8 mouse cellular contexts compared by ENCODE assay signal in genomic region chr3:70003955-70004354, GRCm38 (mm10). TPM values are rescaled to one million over a fixed set of nuclear protein-coding genes. Genes with fewer than 3 reads are reported as not detected.
DNase-seq lines count a peak whose midpoint lies in the region; ATAC-seq and TF ChIP-seq lines count a peak whose summit lies in the region.
"Had no signal": no experiment of that assay in that cellular context is flagged by ENCODE, and none has a peak within 500 bp of the region (broad histone marks: within the 10 kb centered on the region; RNA-seq: fewer than 3 reads in every experiment).

No protein-coding gene starts in this region.

- no peaks in the 10 kb centered on the region for H3K27me3 ChIP-seq in liver, embryonic 14.5 days (ENCODE audit: control insufficient read depth, insufficient read depth, low read length)
- H3K27me3 ChIP-seq in liver, embryonic 12.5 days (replicated peaks), result no peaks in the 10 kb centered on the region
- H3K27me3 ChIP-seq in hindbrain, embryonic 14.5 days (ENCODE audit: control insufficient read depth, insufficient read depth, low read length), result no peaks in the 10 kb centered on the region
- H3K27me3 ChIP-seq in neural tube, embryonic 13.5 days, result no peaks in the 10 kb centered on the region
- H3K27me3 ChIP-seq: liver, embryonic 15.5 days had no signal

- H3K27ac ChIP-seq in liver, embryonic 14.5 days, result no peak overlapping the region
- H3K27ac ChIP-seq in liver, embryonic 12.5 days, result no peak overlapping the region
- no peak overlapping the region for H3K27ac ChIP-seq in hindbrain, embryonic 14.5 days
- H3K27ac ChIP-seq in neural tube, embryonic 13.5 days (replicated peaks), result no peak overlapping the region
- H3K27ac ChIP-seq: liver, embryonic 15.5 days had no signal

- WGBS in liver, embryonic 14.5 days (ENCODE audit: insufficient replicate concordance), result 33% methylated on average over 7 of the region's 7 CpGs
- WGBS in liver, embryonic 12.5 days (ENCODE audit: insufficient replicate concordance), result 37% methylated on average over 7 of the region's 7 CpGs
- 38% methylated on average over 7 of the region's 7 CpGs for WGBS in hindbrain, embryonic 14.5 days
- WGBS in neural tube, embryonic 13.5 days, result 34% methylated on average over 7 of the region's 7 CpGs

- no peaks in the 10 kb centered on the region for H3K4me1 ChIP-seq in liver, embryonic 14.5 days (replicated peaks; ENCODE audit: control insufficient read depth in 2 of 2, insufficient read depth in 2 of 2, low read length in 1 of 2)
- no peaks in the 10 kb centered on the region for H3K4me1 ChIP-seq in liver, embryonic 12.5 days
- no peaks in the 10 kb centered on the region for H3K4me1 ChIP-seq in hindbrain, embryonic 14.5 days (replicated peaks; ENCODE audit: control insufficient read depth, insufficient read depth, low read length)
- H3K4me1 ChIP-seq in neural tube, embryonic 13.5 days (replicated peaks), result peaks cover 8% of the 10 kb centered on the region; the same call in 1 of the 2 replicates
- H3K4me1 ChIP-seq: liver, embryonic 15.5 days had no signal

- no peak for TF ChIP-seq EP300 in liver, embryonic 14.5 days (IDR thresholded peaks at IDR 0.05; ENCODE audit: low read depth)

- ATAC-seq in liver, embryonic 14.5 days (ENCODE audit: insufficient read depth), result no peak
- ATAC-seq in liver, embryonic 12.5 days, result no peak
- peak; percentile 37; the same call in 1 of the 2 replicates for ATAC-seq in hindbrain, embryonic 14.5 days (ENCODE audit: low FRiP score)
- ATAC-seq in neural tube, embryonic 13.5 days (ENCODE audit: low read depth), result peak; percentile 47
- no peak for ATAC-seq in inflammation-experienced regulatory T-cells, adult 6 months

- no peak overlapping the region for H3K4me2 ChIP-seq in liver, embryonic 14.5 days (ENCODE audit: low read depth)
- no peak overlapping the region for H3K4me2 ChIP-seq in liver, embryonic 12.5 days
- H3K4me2 ChIP-seq in hindbrain, embryonic 14.5 days (replicated peaks), result no peak overlapping the region
- no peak overlapping the region for H3K4me2 ChIP-seq in neural tube, embryonic 13.5 days
- H3K4me2 ChIP-seq: liver, embryonic 15.5 days had no signal

- H3K36me3 ChIP-seq in liver, embryonic 14.5 days (replicated peaks; ENCODE audit: control insufficient read depth, insufficient read depth, low read depth), result no peaks in the 10 kb centered on the region
- H3K36me3 ChIP-seq in liver, embryonic 12.5 days, result no peaks in the 10 kb centered on the region
- H3K36me3 ChIP-seq in hindbrain, embryonic 14.5 days (replicated peaks; ENCODE audit: control insufficient read depth, insufficient read depth), result no peaks in the 10 kb centered on the region
- no peaks in the 10 kb centered on the region for H3K36me3 ChIP-seq in neural tube, embryonic 13.5 days
- H3K36me3 ChIP-seq: liver, embryonic 15.5 days had no signal

- no peak overlapping the region for H3K9ac ChIP-seq in liver, embryonic 14.5 days (replicated peaks)
- no peak overlapping the region for H3K9ac ChIP-seq in liver, embryonic 12.5 days
- no peak overlapping the region for H3K9ac ChIP-seq in hindbrain, embryonic 14.5 days
- H3K9ac ChIP-seq in neural tube, embryonic 13.5 days, result no peak overlapping the region
- H3K9ac ChIP-seq: liver, embryonic 15.5 days had no signal

- TF ChIP-seq CTCF in liver, embryonic 14.5 days (IDR thresholded peaks at IDR 0.05; ENCODE audit: low read depth), result peak; percentile 47

- DNase-seq in liver, embryonic 14.5 days (ENCODE audit: low read depth in 3 of 3, low spot score in 3 of 3), result no peak
- DNase-seq in embryo, embryonic 11 days, result peak; percentile 63
- DNase-seq in hindbrain, embryonic 14.5 days (ENCODE audit: low spot score), result no peak
- no peak for DNase-seq in thymus, postnatal 36 days

- no peaks in the 10 kb centered on the region for H3K9me3 ChIP-seq in liver, embryonic 14.5 days (ENCODE audit: control insufficient read depth, low read length)
- no peaks in the 10 kb centered on the region for H3K9me3 ChIP-seq in liver, embryonic 12.5 days (replicated peaks)
- H3K9me3 ChIP-seq in hindbrain, embryonic 14.5 days (ENCODE audit: control insufficient read depth, low read length), result no peaks in the 10 kb centered on the region
- H3K9me3 ChIP-seq in neural tube, embryonic 13.5 days, result no peaks in the 10 kb centered on the region
- H3K9me3 ChIP-seq: liver, embryonic 15.5 days had no signal

- H3K4me3 ChIP-seq in liver, embryonic 14.5 days (ENCODE audit: insufficient read depth in 1 of 2, low read depth in 2 of 2, low read length in 2 of 2), result no peak overlapping the region
- no peak overlapping the region for H3K4me3 ChIP-seq in liver, embryonic 12.5 days
- H3K4me3 ChIP-seq in hindbrain, embryonic 14.5 days (replicated peaks; ENCODE audit: low read length), result no peak overlapping the region
- no peak overlapping the region for H3K4me3 ChIP-seq in neural tube, embryonic 13.5 days
- H3K4me3 ChIP-seq: liver, embryonic 15.5 days had no signal

RNA-seq across cellular contexts. Expression of gene Otol1, which starts 3.5 kb away (rescaled TPM):
- polyA plus RNA-seq in liver, embryonic 14.5 days (2012; rRNA removed), result not detected in 2 replicates
- polyA plus RNA-seq in liver, embryonic 14.5 days (2014; fragmentation: Nextera tagmentation; extraction: Ambion mirVana), result not detected in 2 replicates
- not detected in 2 replicates for polyA plus RNA-seq in liver, embryonic 12.5 days (2016; fragmentation: Nextera tagmentation; extraction: Ambion mirVana)
- polyA plus RNA-seq in hindbrain, embryonic 14.5 days (2014; fragmentation: Nextera tagmentation; extraction: Ambion mirVana), result not detected in 2 replicates
- 0.14 TPM in 1 of 2 replicates, not detected in the other for polyA plus RNA-seq in neural tube, embryonic 13.5 days (2015; fragmentation: Nextera tagmentation; extraction: Ambion mirVana)
- polyA plus RNA-seq in inflammation-experienced regulatory T-cells, adult 6 months (2017; shearing (Covaris generic)), result not detected
- polyA plus RNA-seq: liver, embryonic 15.5 days had no signal

Comparison
In these comparisons a context has a peak if more than half of its experiments do, and no peak if none do; other contexts are left out.
1. ATAC-seq: peak in hindbrain, embryonic 14.5 days (single experiment) and neural tube, embryonic 13.5 days (single experiment); none in liver, embryonic 14.5 days (single experiment), liver, embryonic 12.5 days (single experiment) and inflammation-experienced regulatory T-cells, adult 6 months (single experiment).